Mouse (Mus musculus) heart, adult 2 months (tissue): ENCODE measurements around the gene Slco6c1.

Experiments used
- CTCF ChIP-seq: fragments of 200-600 bp; IDR thresholded peaks from 2 replicates; pipeline ENCODE4 v1.8.1; 2022; ENCODE audit warnings: antibody characterized with exemption, mild to moderate bottlenecking, moderate library complexity
- EP300 ChIP-seq: fragments of 200-500 bp; IDR thresholded peaks from 2 replicates; pipeline ENCODE4 v1.6.1; 2011; ENCODE audit warnings: low read depth, low read length, control low read depth; ENCODE audit not compliant: insufficient read depth

DNA sequence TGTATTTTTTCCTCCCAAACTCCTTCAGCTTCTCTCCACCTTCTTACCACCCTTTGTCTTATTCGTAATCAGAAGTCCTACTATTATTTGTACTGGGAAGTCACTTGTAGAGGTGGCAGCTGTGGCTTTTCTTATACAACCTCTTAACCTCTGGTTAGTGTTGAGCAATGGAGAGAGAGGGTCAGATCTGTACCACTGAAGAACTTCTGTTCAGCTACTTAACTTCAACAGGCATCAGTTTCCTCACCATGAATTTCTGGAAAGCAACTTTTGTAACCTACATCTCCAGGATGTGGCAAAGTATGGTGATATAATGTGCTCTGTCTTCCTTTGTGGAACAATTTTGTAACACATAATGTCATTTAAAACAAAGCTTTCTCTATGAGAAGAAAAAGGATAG is 108.7 kb downstream of the Slco6c1 start:
- TF ChIP-seq CTCF (no peak), EP300 (no peak)
